In genomic region chr4:138980021-138980420, GRCm38 (mm10) we compare ENCODE assay signal across 34 mouse cellular contexts. TPM values are rescaled to one million over a fixed set of nuclear protein-coding genes. Genes with fewer than 3 reads are reported as not detected.
"Had no signal": no experiment of that assay in that cellular context is flagged by ENCODE, and none has a peak within 500 bp of the region (broad histone marks: within the 10 kb centered on the region; RNA-seq: fewer than 3 reads in every experiment).

No protein-coding gene starts in this region.

- H3K36me3 ChIP-seq: heart, embryonic 10.5 days; heart, embryonic 12.5 days; hindbrain, embryonic 10.5 days; hindbrain, embryonic 13.5 days; hindbrain, embryonic 15.5 days; limb, embryonic 10.5 days; limb, embryonic 12.5 days; liver, embryonic 13.5 days; liver, embryonic 15.5 days had no signal

- H3K9ac ChIP-seq: heart, embryonic 12.5 days; hindbrain, embryonic 13.5 days; hindbrain, embryonic 15.5 days; limb, embryonic 12.5 days; liver, embryonic 13.5 days; liver, embryonic 15.5 days had no signal

- H3K27me3 ChIP-seq: heart, embryonic 12.5 days; hindbrain, embryonic 15.5 days; limb, embryonic 12.5 days; liver, embryonic 13.5 days; liver, embryonic 15.5 days had no signal

- H3K27ac ChIP-seq: heart, embryonic 10.5 days; hindbrain, embryonic 10.5 days; hindbrain, embryonic 13.5 days; hindbrain, embryonic 15.5 days; hindbrain, postnatal 0 days; kidney, postnatal 0 days; left cerebral cortex, adult 2 months; limb, embryonic 10.5 days; limb, embryonic 12.5 days; liver, embryonic 13.5 days; liver, embryonic 15.5 days had no signal

- H3K4me1 ChIP-seq: hindbrain, embryonic 13.5 days; hindbrain, embryonic 15.5 days had no signal

- H3K9me3 ChIP-seq: heart, embryonic 10.5 days; heart, embryonic 12.5 days; hindbrain, embryonic 10.5 days; hindbrain, embryonic 13.5 days; hindbrain, embryonic 15.5 days; limb, embryonic 10.5 days; limb, embryonic 12.5 days; liver, embryonic 13.5 days; liver, embryonic 15.5 days had no signal

- DNase-seq: gastrocnemius, postnatal 14 days; gastrocnemius, postnatal 36 days; heart, adult 18-20 months; heart, postnatal 10 days; heart, postnatal 4 days; kidney, adult 11 months; kidney, adult 8-10 months; kidney, postnatal 14 days; layer of hippocampus, adult 9-11 months; layer of hippocampus, postnatal 36 days; liver; liver, embryonic 13.5 days had no signal

- H3K4me3 ChIP-seq: heart, embryonic 12.5 days; hindbrain, embryonic 10.5 days; hindbrain, embryonic 13.5 days; hindbrain, embryonic 15.5 days; left cerebral cortex, adult 2 months; liver, embryonic 13.5 days; liver, embryonic 15.5 days had no signal

- H3K4me2 ChIP-seq: hindbrain, embryonic 13.5 days; hindbrain, embryonic 15.5 days had no signal

- ATAC-seq: hindbrain, postnatal 0 days had no signal

RNA-seq across cellular contexts. Expression of gene Rnf186, which starts 13.1 kb away (rescaled TPM):
- total RNA-seq: gastrocnemius, adult 8-10 months; gastrocnemius, postnatal 14 days; gastrocnemius, postnatal 36 days; granulocyte monocyte progenitor cell, adult 5-6 weeks; heart, adult 18-20 months; heart, postnatal 10 days; heart, postnatal 25 days; heart, postnatal 4 days; hindbrain, postnatal 0 days; layer of hippocampus, adult 18-20 months; layer of hippocampus, adult 8-10 months; layer of hippocampus, postnatal 14 days; layer of hippocampus, postnatal 36 days; left cerebral cortex, adult 2 months; left cerebral cortex, postnatal 14 days; left cerebral cortex, postnatal 36 days had no signal
- polyA plus RNA-seq: frontal cortex, adult 2 months; heart, embryonic 12.5 days; heart, embryonic 14.5 days; hindbrain, embryonic 10.5 days; hindbrain, embryonic 13.5 days; hindbrain, postnatal 0 days; limb, embryonic 10.5 days; limb, embryonic 12.5 days; limb, embryonic 14.5 days had no signal
